Mouse (Mus musculus) neural tube, embryonic 14.5 days (tissue): ENCODE measurements around the gene Dgki. TPM values are rescaled to one million over a fixed set of nuclear protein-coding genes. Genes with fewer than 3 reads are reported as not detected.

Source experiments
- ATAC-seq: fragments of 200-750 bp; cut with Nextera tagmentation; 2 replicates; pipeline ENCODE4 v1.8.0; 2017; ENCODE audit warnings: low read depth, mild to moderate bottlenecking, moderate TSS enrichment, moderate library complexity
- H3K27ac ChIP-seq: fragments of 300-500 bp; sonication (generic); 2 replicates; pipeline ENCODE4 v1.5.1; 2014; ENCODE audit warnings: low read depth, mild to moderate bottlenecking, control low read depth, low read length, moderate library complexity, mixed read lengths
- H3K27me3 ChIP-seq: fragments of 300-500 bp; sonication (generic); 2 replicates; pipeline ENCODE4 v1.6.1; 2014; ENCODE audit warnings: low read length; ENCODE audit not compliant: control insufficient read depth, insufficient read depth
- H3K36me3 ChIP-seq: fragments of 300-500 bp; sonication (generic); 2 replicates; pipeline ENCODE4 v1.6.1; 2014; ENCODE audit warnings: low read length, mixed read lengths; ENCODE audit not compliant: control insufficient read depth, insufficient read depth
- H3K4me1 ChIP-seq: fragments of 300-500 bp; sonication (generic); 2 replicates; pipeline ENCODE4 v1.6.1; 2014; ENCODE audit warnings: low read length; ENCODE audit not compliant: control insufficient read depth, insufficient read depth
- H3K4me2 ChIP-seq: fragments of 300-500 bp; sonication (generic); 2 replicates; pipeline ENCODE4 v1.6.1; 2014; ENCODE audit warnings: mild to moderate bottlenecking, low read depth, low read length, control low read depth
- H3K4me3 ChIP-seq: fragments of 300-500 bp; sonication (generic); 2 replicates; pipeline ENCODE4 v1.5.1; 2014; ENCODE audit warnings: low read depth, low read length, control low read depth, mixed read lengths
- H3K9ac ChIP-seq: fragments of 300-500 bp; sonication (generic); replicated peaks from 2 replicates; pipeline ENCODE4 v1.6.1; 2014; ENCODE audit warnings: low read depth, mild to moderate bottlenecking, control low read depth, low read length, mixed read lengths
- H3K9me3 ChIP-seq: fragments of 300-500 bp; sonication (generic); 2 replicates; pipeline ENCODE4 v1.6.1; 2016; ENCODE audit warnings: low read length; ENCODE audit not compliant: control insufficient read depth
- WGBS: fragments of 180-500 bp; shearing (Covaris S2); extraction: QIAGEN DNeasy Blood & Tissue Kit; methylation state at CpG from one replicate; pipeline ENCODE4 v1.1.7; 2014; 5-methylcytosine and 5-hydroxymethylcytosine counted together
- polyA plus RNA-seq: library from polyadenylated mRNA; unstranded; fragments of >200 nt; fragmentation: Nextera tagmentation; extraction: Ambion mirVana; gene quantifications from 2 replicates; pipeline ENCODE4 v1.2.1, GENCODE M21; 2014

Gene Dgki
- polyA plus RNA-seq, 1 experiment from 2014 or later = 10.5 TPM

GRCm38 (mm10) chr6:37060114-37060513 is 239.9 kb downstream of the Dgki start:
- H3K9ac ChIP-seq = no peak overlapping the region
- no peaks in the 10 kb centered on the region for H3K36me3 ChIP-seq
- 87% methylated on average over 3 of the region's 3 CpGs for WGBS
- H3K4me1 ChIP-seq = no peaks in the 10 kb centered on the region
- no peaks in the 10 kb centered on the region for H3K27me3 ChIP-seq
- H3K27ac ChIP-seq = no peak overlapping the region
- no peaks in the 10 kb centered on the region for H3K9me3 ChIP-seq
- H3K4me2 ChIP-seq = no peak overlapping the region
- ATAC-seq = no peak
- H3K4me3 ChIP-seq = no peak overlapping the region

- H3K27me3 ChIP-seq = no peaks in the 10 kb centered on the region
- no peak for ATAC-seq
- no peak overlapping the region for H3K4me2 ChIP-seq
- no peak overlapping the region for H3K27ac ChIP-seq
- H3K9ac ChIP-seq = no peak overlapping the region
- WGBS = 87% methylated on average over 9 of the region's 9 CpGs
- H3K4me1 ChIP-seq = no peaks in the 10 kb centered on the region
- H3K4me3 ChIP-seq = no peak overlapping the region
- H3K9me3 ChIP-seq = no peaks in the 10 kb centered on the region
- no peaks in the 10 kb centered on the region for H3K36me3 ChIP-seq
Measured at GRCm38 (mm10) chr6:37057957-37058356, 242.0 kb downstream of the Dgki start.

- H3K36me3 ChIP-seq = no peaks in the 10 kb centered on the region
- no peaks in the 10 kb centered on the region for H3K4me1 ChIP-seq
- no peak overlapping the region for H3K9ac ChIP-seq
- no peak overlapping the region for H3K4me3 ChIP-seq
- ATAC-seq = no peak
- no peak overlapping the region for H3K27ac ChIP-seq
- no peaks in the 10 kb centered on the region for H3K27me3 ChIP-seq
- H3K9me3 ChIP-seq = no peaks in the 10 kb centered on the region
- H3K4me2 ChIP-seq = no peak overlapping the region
- WGBS = 92% methylated on average over 7 of the region's 7 CpGs
Measured at GRCm38 (mm10) chr6:37057536-37057935, 242.4 kb downstream of the Dgki start.

- Histone ChIP-seq H3K9me3 (no peaks in the 10 kb centered on the region), H3K36me3 (no peaks in the 10 kb centered on the region), H3K4me2 (no peak overlapping the region), H3K4me3 (no peak overlapping the region), H3K9ac (no peak overlapping the region), H3K27ac (no peak overlapping the region), H3K27me3 (no peaks in the 10 kb centered on the region), H3K4me1 (no peaks in the 10 kb centered on the region)
- WGBS = 81% methylated on average over 3 of the region's 3 CpGs
- no peak for ATAC-seq
Measured at GRCm38 (mm10) chr6:37055634-37056033, 244.3 kb downstream of the Dgki start.

GRCm38 (mm10) chr6:37055128-37055527 is 244.9 kb downstream of the Dgki start:
- Histone ChIP-seq H3K27me3 (no peaks in the 10 kb centered on the region), H3K9me3 (no peaks in the 10 kb centered on the region), H3K27ac (no peak overlapping the region), H3K9ac (no peak overlapping the region), H3K4me2 (no peak overlapping the region), H3K4me1 (no peaks in the 10 kb centered on the region), H3K4me3 (no peak overlapping the region), H3K36me3 (no peaks in the 10 kb centered on the region)
- no peak for ATAC-seq
- 84% methylated on average over 5 of the region's 5 CpGs for WGBS

GRCm38 (mm10) chr6:37054435-37055020 is 245.5 kb downstream of the Dgki start:
- Histone ChIP-seq H3K4me2 (no peak overlapping the region), H3K4me3 (no peak overlapping the region), H3K27me3 (no peaks in the 10 kb centered on the region), H3K27ac (no peak overlapping the region), H3K36me3 (no peaks in the 10 kb centered on the region), H3K9me3 (no peaks in the 10 kb centered on the region), H3K9ac (no peak overlapping the region), H3K4me1 (no peaks in the 10 kb centered on the region)
- ATAC-seq = no peak
- WGBS = 51% methylated on average over 6 of the region's 6 CpGs

GRCm38 (mm10) chr6:37053411-37053810 is 246.6 kb downstream of the Dgki start:
- H3K4me3 ChIP-seq = no peak overlapping the region
- no peaks in the 10 kb centered on the region for H3K36me3 ChIP-seq
- H3K27ac ChIP-seq = no peak overlapping the region
- H3K4me2 ChIP-seq = no peak overlapping the region
- no peaks in the 10 kb centered on the region for H3K27me3 ChIP-seq
- no peak overlapping the region for H3K9ac ChIP-seq
- no peaks in the 10 kb centered on the region for H3K9me3 ChIP-seq
- no peaks in the 10 kb centered on the region for H3K4me1 ChIP-seq
- ATAC-seq = no peak
- WGBS = 65% methylated on average over 2 of the region's 2 CpGs

GRCm38 (mm10) chr6:37051652-37052051 is 248.3 kb downstream of the Dgki start:
- Histone ChIP-seq H3K4me3 (no peak overlapping the region), H3K9ac (no peak overlapping the region), H3K4me2 (no peak overlapping the region), H3K27me3 (no peaks in the 10 kb centered on the region), H3K4me1 (no peaks in the 10 kb centered on the region), H3K27ac (no peak overlapping the region), H3K36me3 (no peaks in the 10 kb centered on the region), H3K9me3 (no peaks in the 10 kb centered on the region)
- ATAC-seq = no peak
- WGBS = 41% methylated on average over 5 of the region's 5 CpGs

- no peaks in the 10 kb centered on the region for H3K36me3 ChIP-seq
- H3K4me2 ChIP-seq = no peak overlapping the region
- WGBS = 93% methylated on average over 1 of the region's 1 CpGs
- H3K27me3 ChIP-seq = no peaks in the 10 kb centered on the region
- ATAC-seq = no peak
- no peaks in the 10 kb centered on the region for H3K4me1 ChIP-seq
- no peak overlapping the region for H3K4me3 ChIP-seq
- no peak overlapping the region for H3K9ac ChIP-seq
- H3K9me3 ChIP-seq = no peaks in the 10 kb centered on the region
- no peak overlapping the region for H3K27ac ChIP-seq
Measured at GRCm38 (mm10) chr6:37051150-37051549, 248.8 kb downstream of the Dgki start.
